Mouse (Mus musculus) neutrophil, adult 5-6 weeks (primary cell): ENCODE data around the gene Slc5a8. TPM values are rescaled to one million over a fixed set of nuclear protein-coding genes. Genes with fewer than 3 reads are reported as not detected.

Source experiments
- ATAC-seq: fragments of 151-379, 151-347 bp; 2 replicates; pipeline ENCODE4 v1.8.0; 2017; ENCODE audit warnings: mild to moderate bottlenecking, moderate TSS enrichment; ENCODE audit not compliant: insufficient number of reproducible peaks, poor library complexity, low FRiP score, severe bottlenecking; ENCODE audit errors: extremely low read depth
- total RNA-seq: library from RNA; stranded (forward); fragments of 200-1000 nt; gene quantifications from 2 replicates; pipeline ENCODE4 v1.2.3, GENCODE M21; 2017

The Slc5a8 gene
- total RNA-seq, 1 experiment from 2014 or later = 1.4 TPM

- no peak for ATAC-seq
Observed at GRCm38 (mm10) chr10:88968586-88968985, 82.8 kb downstream of the Slc5a8 start.

DNA sequence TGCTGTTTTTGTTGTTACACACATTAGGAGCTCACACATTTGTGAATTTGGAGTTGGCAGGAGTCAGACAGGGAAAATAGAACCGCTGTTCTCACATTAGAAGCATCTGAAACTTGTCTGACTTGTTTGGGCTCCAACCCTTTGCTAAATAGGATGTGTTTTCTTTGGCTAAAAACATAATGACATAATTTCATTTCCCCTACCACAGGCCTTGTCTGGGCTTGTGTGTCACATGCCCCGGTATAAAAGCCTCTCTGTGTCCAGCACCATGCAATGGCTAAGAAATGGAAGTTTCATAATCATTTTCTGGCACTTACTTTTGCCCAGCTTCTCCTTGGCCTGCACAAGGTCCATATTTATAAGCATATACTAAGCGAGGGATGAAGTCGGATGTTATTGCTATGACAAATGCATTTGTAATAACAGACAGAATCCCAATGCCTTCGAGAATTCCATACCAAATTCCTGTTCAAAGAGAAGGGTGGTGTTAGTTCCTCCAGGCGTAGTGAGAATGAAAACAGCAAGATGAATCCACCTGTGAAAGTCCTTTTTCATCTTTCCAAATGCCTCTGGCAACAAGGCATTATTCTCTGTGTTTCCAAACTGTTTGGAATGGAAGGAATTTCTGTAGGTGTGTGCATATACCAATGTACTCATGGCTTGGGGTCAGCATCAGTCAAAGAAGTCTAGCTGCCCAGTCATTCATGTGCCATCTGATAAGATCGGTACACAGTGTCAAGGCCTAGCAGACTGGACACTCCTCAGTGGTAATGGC lies 85.3 kb downstream of the Slc5a8 start:
- no peak for ATAC-seq

GRCm38 (mm10) chr10:88978932-88979331 lies 93.1 kb downstream of the Slc5a8 start:
- no peak for ATAC-seq

Other genes starting within 250 kb of the Slc5a8 start
- gene Spic, start 201.0 kb upstream of the Slc5a8 start, total RNA-seq = 1.7 and 1.9 TPM in 2 replicates
- gene Arl1, start 155.1 kb upstream of the Slc5a8 start, total RNA-seq = 46.4 and 56.7 TPM in 2 replicates
- 15.9 and 16.3 TPM in 2 replicates for gene Utp20, start 59.2 kb upstream of the Slc5a8 start, total RNA-seq